Mouse (Mus musculus): ENCODE measurements at regions not wholly inside any gene's neighbourhood (a gene's known extent, or its start where the extent isn't known, plus 50 kb on each side); places are given as distances from the start of the nearest gene placed in this dataset.

DNA sequence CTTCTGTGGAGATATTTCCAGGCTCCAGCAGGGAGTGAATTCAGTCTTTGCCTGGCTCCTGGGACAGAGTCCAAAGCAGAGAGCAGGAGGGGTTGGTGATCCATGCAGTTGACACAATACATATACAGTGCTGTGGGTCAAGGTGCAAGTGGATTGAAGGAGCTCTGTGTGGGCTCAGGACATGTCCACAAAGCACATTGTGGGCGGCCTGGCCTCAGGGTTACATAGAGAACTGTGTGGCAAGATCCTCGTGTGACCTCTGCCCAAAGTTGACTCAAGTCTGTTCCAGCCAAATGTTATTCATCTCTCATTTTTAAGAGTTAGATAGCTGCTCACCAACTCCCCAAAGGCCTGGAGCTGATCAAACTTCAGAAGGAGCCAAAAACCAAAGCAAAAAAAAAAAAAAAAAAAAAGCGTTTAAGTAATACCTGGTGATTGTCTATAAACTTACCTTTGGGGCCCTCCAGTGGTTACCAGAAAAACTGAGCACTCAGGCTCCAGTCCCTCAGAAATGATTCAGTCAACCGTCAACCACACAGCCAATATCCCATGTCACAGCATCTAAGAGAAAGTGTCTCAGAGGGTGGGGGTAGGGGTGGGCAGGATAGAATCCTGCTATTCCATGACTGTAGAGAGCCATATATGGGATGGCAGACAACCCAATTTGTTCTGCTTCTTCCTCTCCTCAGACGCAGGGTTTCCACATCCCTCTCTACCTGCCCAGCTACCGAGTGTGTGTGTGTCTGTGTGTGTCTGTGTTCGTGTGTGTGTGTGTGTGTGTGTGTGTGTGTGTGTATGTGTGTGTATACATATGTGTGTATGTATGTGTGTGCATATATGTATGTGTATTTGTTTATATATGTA, 91.9 kb upstream of the Far2 start (continued):
- no peak for TF ChIP-seq PAX5 (IDR thresholded peaks at IDR 0.05; ENCODE audit: low read length)
- no peak for TF ChIP-seq USF1 (IDR thresholded peaks at IDR 0.05; ENCODE audit: low read depth, low read length)
- no peak for TF ChIP-seq RCOR1 (conservative IDR thresholded peaks at IDR 0.05; ENCODE audit: low read depth, low read length)
- TF ChIP-seq ELF1 (IDR thresholded peaks at IDR 0.05; ENCODE audit: low read depth, low read length), result no peak
- TF ChIP-seq JUN (IDR thresholded peaks at IDR 0.05; ENCODE audit: insufficient read depth, low read depth, low read length), result no peak
- no peak for TF ChIP-seq E2F4 (IDR thresholded peaks at IDR 0.05; ENCODE audit: insufficient replicate concordance, low read depth, low read length)
- TF ChIP-seq POLR2A (IDR thresholded peaks at IDR 0.05; ENCODE audit: low read depth, low read length), result no peak
- TF ChIP-seq MAX (IDR thresholded peaks at IDR 0.05; ENCODE audit: low read length), result no peak
- TF ChIP-seq RAD21 (IDR thresholded peaks at IDR 0.05; ENCODE audit: low read depth, low read length), result peak; percentile 60
- no peak for TF ChIP-seq KAT2A (IDR thresholded peaks at IDR 0.05; ENCODE audit: insufficient replicate concordance, low read length)
- peak in 1 of 2 experiments; percentile 58; a peak in 2 of 4 replicates for TF ChIP-seq CTCF (conservative IDR thresholded peaks at IDR 0.05 in 1 of 2, IDR thresholded peaks at IDR 0.05 in 1 of 2; ENCODE audit: low read depth in 2 of 2, low read length in 2 of 2)
- no peak for TF ChIP-seq BHLHE40 (IDR thresholded peaks at IDR 0.05; ENCODE audit: low read depth, low read length)
- 0 out of 2 replicates have a peak, but pooled peaks have one; percentile 14 for TF ChIP-seq MEF2A (IDR thresholded peaks at IDR 0.05; ENCODE audit: borderline replicate concordance, low read depth, low read length)
- TF ChIP-seq ZC3H11A (IDR thresholded peaks at IDR 0.05; ENCODE audit: low read depth, low read length), result no peak

DNA sequence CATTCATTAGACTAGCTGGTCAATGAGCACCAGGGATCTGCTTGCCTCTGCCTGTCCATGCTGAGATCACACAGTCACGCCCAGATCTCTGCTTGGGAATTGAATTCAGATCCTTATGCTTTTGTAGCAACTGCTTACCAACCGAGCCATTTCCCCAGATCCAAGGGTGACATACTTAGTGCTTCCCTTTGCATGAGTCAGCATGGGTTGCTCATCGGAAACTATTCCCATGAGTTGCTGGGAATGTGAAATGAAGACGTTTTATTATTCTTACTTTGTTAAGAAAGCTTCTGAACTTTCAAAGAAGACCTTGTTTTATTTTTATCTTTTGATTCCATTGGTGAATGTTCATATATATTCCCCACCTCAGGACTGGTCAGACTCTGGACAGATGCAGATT, 82.3 kb upstream of the Far2 start:
- H3K79me2 ChIP-seq (replicated peaks; ENCODE audit: control insufficient read depth, extremely low read depth, insufficient read depth, poor library complexity, severe bottlenecking), result no peaks in the 10 kb centered on the region
- no peak for DNase-seq (ENCODE audit: extremely low read depth)
- H3K9me3 ChIP-seq (replicated peaks; ENCODE audit: low read length), result peaks cover 5% of the 10 kb centered on the region
- no peaks in the 10 kb centered on the region for H3K27me3 ChIP-seq (replicated peaks)
- H3K4me3 ChIP-seq (replicated peaks in 1 of 3; ENCODE audit: low read depth in 2 of 3, low read length in 2 of 3, poor library complexity in 1 of 3), result no peak overlapping the region
- no peak overlapping the region for H3K27ac ChIP-seq (ENCODE audit: insufficient read depth, low read depth)
- peaks cover 2% of the 10 kb centered on the region in 2 experiments; a peak in 3 of 4 replicates for H3K4me1 ChIP-seq (ENCODE audit: control insufficient read depth in 1 of 2, insufficient read depth in 2 of 2)
- no peak overlapping the region for H3K9ac ChIP-seq (ENCODE audit: insufficient read depth, low read depth)
- dilution Hi-C loops (cut with MboI; ENCODE audit: extremely low pct_ligation_motif_present, extremely low pct_unique_long_range_greater_than_20kb, low sequenced_read_pairs), result no loop called here
- H3K36me3 ChIP-seq (replicated peaks in 1 of 2; ENCODE audit: control insufficient read depth in 1 of 2, insufficient read depth in 1 of 2, low read length in 1 of 2), result no peaks in the 10 kb centered on the region
- in situ Hi-C loops (cut with MboI; ENCODE audit: low pct_ligation_motif_present, low pct_unique_long_range_greater_than_20kb, low sequenced_read_pairs), result no loop called here
- TF ChIP-seq ETS1 (conservative IDR thresholded peaks at IDR 0.05; ENCODE audit: low read depth, low read length) (no peak), E2F4 (IDR thresholded peaks at IDR 0.05; ENCODE audit: insufficient replicate concordance, low read depth, low read length) (no peak), SIN3A (IDR thresholded peaks at IDR 0.05; ENCODE audit: low read length) (no peak), CHD1 (IDR thresholded peaks at IDR 0.05; ENCODE audit: low read depth, low read length) (no peak), ZMIZ1 (IDR thresholded peaks at IDR 0.05; ENCODE audit: low read depth, low read length) (no peak), PAX5 (IDR thresholded peaks at IDR 0.05; ENCODE audit: low read length) (no peak), ZNF384 (IDR thresholded peaks at IDR 0.05; ENCODE audit: low read depth, low read length) (no peak), SMC3 (IDR thresholded peaks at IDR 0.05; ENCODE audit: low read depth, low read length) (no peak), MAZ (IDR thresholded peaks at IDR 0.05; ENCODE audit: low read depth, low read length) (no peak), USF2 (conservative IDR thresholded peaks at IDR 0.05; ENCODE audit: low read depth, low read length) (no peak), POLR2A (IDR thresholded peaks at IDR 0.05; ENCODE audit: low read depth, low read length) (no peak), RAD21 (IDR thresholded peaks at IDR 0.05; ENCODE audit: low read depth, low read length) (no peak), MYC (IDR thresholded peaks at IDR 0.05; ENCODE audit: low read depth, low read length) (no peak), TCF12 (IDR thresholded peaks at IDR 0.05; ENCODE audit: low read depth, low read length) (no peak), USF1 (IDR thresholded peaks at IDR 0.05; ENCODE audit: low read depth, low read length) (no peak), JUN (IDR thresholded peaks at IDR 0.05; ENCODE audit: insufficient read depth, low read depth, low read length) (no peak), MAX (IDR thresholded peaks at IDR 0.05; ENCODE audit: low read length) (no peak)
- H3K4me2 ChIP-seq (ENCODE audit: insufficient read depth, low read depth, poor library complexity, severe bottlenecking), result no peak overlapping the region

All from CH12.LX (cell line).